Mouse (Mus musculus) small intestine, adult 2 months (tissue): ENCODE measurements around the gene Mrps2. TPM values are rescaled to one million over a fixed set of nuclear protein-coding genes. Genes with fewer than 3 reads are reported as not detected.

Experiments used
- H3K27ac ChIP-seq: fragments of 200-500 bp; 2 replicates; pipeline ENCODE4 v1.5.1; 2012; ENCODE audit warnings: low read depth, low read length, control low read depth, inconsistent platforms; ENCODE audit not compliant: insufficient read depth
- H3K27me3 ChIP-seq: fragments of 200-500 bp; 2 replicates; pipeline ENCODE4 v1.6.1; 2012; ENCODE audit warnings: mild to moderate bottlenecking, moderate library complexity, low read length, inconsistent platforms; ENCODE audit not compliant: control insufficient read depth, insufficient read depth
- H3K36me3 ChIP-seq: fragments of 200-500 bp; 2 replicates; pipeline ENCODE4 v1.6.1; 2012; ENCODE audit warnings: mild to moderate bottlenecking, low read length, control low read depth, inconsistent platforms; ENCODE audit not compliant: control insufficient read depth, insufficient read depth
- H3K4me1 ChIP-seq: fragments of 200-500 bp; 2 replicates; pipeline ENCODE4 v1.6.1; 2012; ENCODE audit warnings: low read length, inconsistent platforms, mixed read lengths; ENCODE audit not compliant: control insufficient read depth, insufficient read depth, insufficient read length
- H3K4me3 ChIP-seq: fragments of 200-500 bp; 2 replicates; pipeline ENCODE4 v1.5.1; 2012; ENCODE audit warnings: low read depth, mild to moderate bottlenecking, control low read depth, inconsistent platforms, low read length, moderate library complexity
- CTCF ChIP-seq: fragments of 200-500 bp; IDR thresholded peaks from 2 replicates; pipeline ENCODE4 v1.5.1; 2012; ENCODE audit warnings: low read depth, mild to moderate bottlenecking, control low read depth, inconsistent platforms, low read length, moderate library complexity, mixed read lengths; ENCODE audit not compliant: insufficient replicate concordance, insufficient read length; ENCODE audit errors: extremely low read depth
- POLR2A ChIP-seq: fragments of 200-500 bp; IDR thresholded peaks from 2 replicates; pipeline ENCODE4 v1.6.1; 2012; ENCODE audit warnings: low read depth, mild to moderate bottlenecking, control low read depth, inconsistent platforms, low read length, moderate library complexity
- WGBS: fragments of 180-500 bp; shearing (Covaris S2); methylation state at CpG from one replicate; pipeline ENCODE4 v1.1.7; 2018; 5-methylcytosine and 5-hydroxymethylcytosine counted together
- polyA plus RNA-seq: library from polyadenylated mRNA; depleted of rRNA; stranded (reverse); fragments of >200 nt; gene quantifications from 2 replicates; pipeline ENCODE4 v1.2.3, GENCODE M21; 2012

Gene Mrps2
- polyA plus RNA-seq, 1 experiment: 21.0 TPM

- 88% methylated on average over 11 of the region's 11 CpGs for WGBS
- H3K27ac ChIP-seq: no peak overlapping the region
- no peak overlapping the region for H3K4me3 ChIP-seq
- H3K36me3 ChIP-seq: no peaks in the 10 kb centered on the region
- H3K4me1 ChIP-seq: no peaks in the 10 kb centered on the region
- no peaks in the 10 kb centered on the region for H3K27me3 ChIP-seq
- TF ChIP-seq CTCF: no peak
- no peak for TF ChIP-seq POLR2A
Observed at GRCm38 (mm10) chr2:28435401-28435800, 32.5 kb upstream of the Mrps2 start.

- no peak overlapping the region for H3K27ac ChIP-seq
- TF ChIP-seq POLR2A (no peak), CTCF (no peak)
- H3K27me3 ChIP-seq: no peaks in the 10 kb centered on the region
- no peaks in the 10 kb centered on the region for H3K36me3 ChIP-seq
- no peaks in the 10 kb centered on the region for H3K4me1 ChIP-seq
- no peak overlapping the region for H3K4me3 ChIP-seq
- 26% methylated on average over 6 of the region's 6 CpGs for WGBS
Observed at GRCm38 (mm10) chr2:28440842-28441241, 27.0 kb upstream of the Mrps2 start.

DNA sequence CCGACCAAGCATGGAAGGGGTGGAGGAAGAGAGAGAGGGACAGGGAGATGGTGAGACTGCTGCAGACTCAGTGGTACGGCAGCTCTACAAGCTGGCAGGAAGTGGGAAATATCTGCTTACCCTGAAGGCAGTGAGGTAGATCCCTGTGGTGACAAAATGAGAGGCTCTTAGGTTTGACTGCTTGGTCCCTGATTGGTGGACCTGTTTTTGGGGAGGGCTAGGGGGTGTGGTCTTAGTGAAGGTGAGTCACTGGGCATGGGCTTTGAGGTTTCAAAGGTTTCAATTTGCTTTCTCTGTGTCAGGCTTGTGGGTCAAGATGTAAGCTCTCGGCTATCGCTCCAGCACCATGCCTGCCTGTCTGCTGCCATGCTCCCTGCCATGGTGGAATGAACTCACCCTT, 22.8 kb upstream of the Mrps2 start:
- H3K4me1 ChIP-seq: peaks cover 7% of the 10 kb centered on the region; the same call in 1 of the 2 replicates
- H3K27ac ChIP-seq: no peak overlapping the region
- TF ChIP-seq POLR2A (no peak), CTCF (no peak)
- H3K27me3 ChIP-seq: peaks cover 13% of the 10 kb centered on the region
- H3K4me3 ChIP-seq: no peak overlapping the region
- 84% methylated on average over 4 of the region's 4 CpGs for WGBS
- H3K36me3 ChIP-seq: no peaks in the 10 kb centered on the region

GRCm38 (mm10) chr2:28446181-28446514, 21.7 kb upstream of the Mrps2 start:
- H3K36me3 ChIP-seq: no peaks in the 10 kb centered on the region
- H3K27ac ChIP-seq: no peak overlapping the region
- 8% methylated on average over 5 of the region's 5 CpGs for WGBS
- peaks cover 13% of the 10 kb centered on the region for H3K27me3 ChIP-seq
- H3K4me3 ChIP-seq: peak overlapping the region; percentile 90
- H3K4me1 ChIP-seq: peaks cover 7% of the 10 kb centered on the region; the same call in 1 of the 2 replicates
- TF ChIP-seq CTCF (no peak), POLR2A (no peak)

- H3K27ac ChIP-seq: no peak within 1 kb of the TSS
- WGBS: under 1% methylated on average over 113 of the region's 118 CpGs
- TF ChIP-seq CTCF (no peak), POLR2A (no peak)
- no peaks in the 10 kb centered on the region for H3K36me3 ChIP-seq
- H3K27me3 ChIP-seq: peaks cover 13% of the 10 kb centered on the region
- peak within 1 kb of the TSS; percentile 90 for H3K4me3 ChIP-seq
- H3K4me1 ChIP-seq: peaks cover 7% of the 10 kb centered on the region; the same call in 1 of the 2 replicates
Observed at GRCm38 (mm10) chr2:28446515-28447314, 21.2 kb upstream of the Mrps2 start, which contains the start of gene Ppp1r26. Gene Ppp1r26, plus strand, starts transcription at chr2:28446800.

- H3K4me1 ChIP-seq: peaks cover 7% of the 10 kb centered on the region; the same call in 1 of the 2 replicates
- H3K36me3 ChIP-seq: no peaks in the 10 kb centered on the region
- no peak for TF ChIP-seq POLR2A
- no peak for TF ChIP-seq CTCF
- no peak overlapping the region for H3K27ac ChIP-seq
- H3K27me3 ChIP-seq: peaks cover 13% of the 10 kb centered on the region
- peak overlapping the region; percentile 90 for H3K4me3 ChIP-seq
- WGBS: 7% methylated on average over 11 of the region's 11 CpGs
Observed at GRCm38 (mm10) chr2:28447315-28447670, 20.6 kb upstream of the Mrps2 start.

- no peak overlapping the region for H3K27ac ChIP-seq
- TF ChIP-seq POLR2A (no peak), CTCF (no peak)
- WGBS: 93% methylated on average over 11 of the region's 11 CpGs
- H3K27me3 ChIP-seq: peaks cover 7% of the 10 kb centered on the region
- H3K36me3 ChIP-seq: no peaks in the 10 kb centered on the region
- H3K4me1 ChIP-seq: peaks cover 4% of the 10 kb centered on the region; the same call in 1 of the 2 replicates
- no peak overlapping the region for H3K4me3 ChIP-seq
Observed at GRCm38 (mm10) chr2:28451663-28452062, 16.2 kb upstream of the Mrps2 start.

DNA sequence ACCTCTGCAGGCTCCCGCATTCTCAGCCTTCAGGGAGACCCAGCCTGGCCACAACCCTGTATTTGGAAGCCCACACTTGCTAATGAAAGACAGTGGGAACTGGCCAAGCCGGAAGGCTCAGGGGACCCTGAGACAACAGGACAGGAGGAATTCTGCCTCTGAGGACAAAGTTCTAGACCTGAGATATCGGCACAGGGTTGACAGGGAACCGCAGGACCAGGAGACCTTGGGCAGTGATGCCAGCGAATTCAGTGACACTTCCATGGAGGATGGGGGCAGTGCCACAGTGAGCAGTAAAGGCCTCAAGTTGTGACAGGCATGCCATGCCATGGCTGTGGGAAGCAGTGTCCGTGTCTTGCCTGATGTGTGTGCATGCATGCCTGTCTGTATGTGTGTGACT, 14.3 kb upstream of the Mrps2 start:
- no peaks in the 10 kb centered on the region for H3K36me3 ChIP-seq
- H3K27me3 ChIP-seq: no peaks in the 10 kb centered on the region
- no peak overlapping the region for H3K27ac ChIP-seq
- no peaks in the 10 kb centered on the region for H3K4me1 ChIP-seq
- H3K4me3 ChIP-seq: no peak overlapping the region
- WGBS: 85% methylated on average over 6 of the region's 6 CpGs
- TF ChIP-seq POLR2A (no peak), CTCF (no peak)
